Mouse (Mus musculus): ENCODE data around the gene Plekha4.

GRCm38 (mm10) chr7:45589898-45590297 lies 63.8 kb downstream of the Plekha4 start:
- TF ChIP-seq CTCF (IDR thresholded peaks at IDR 0.05; ENCODE audit: control insufficient read depth, insufficient read depth, insufficient replicate concordance, low read depth, low read length) (no peak), POLR2A (IDR thresholded peaks at IDR 0.05; ENCODE audit: control insufficient read depth, low read depth, low read length) (no peak)

Measured in testis, adult 2 months (tissue).